Mouse (Mus musculus) splenic B cell, adult 2 months (primary cell): Measurements from ENCODE around the gene Golga1.

ENCODE experiments used
- DNase-seq: peaks from one replicate; pipeline ENCODE4 v3.0.0-alpha.2; 2011; ENCODE audit warnings: low read depth, low spot score
- H3K27me3 ChIP-seq: 2 replicates; pipeline ENCODE4 v1.6.1; 2012; ENCODE audit warnings: mild to moderate bottlenecking, low read length, moderate library complexity, mixed read lengths; ENCODE audit not compliant: control insufficient read depth, poor library complexity, insufficient read depth, severe bottlenecking
- H3K36me3 ChIP-seq: 2 replicates; pipeline ENCODE4 v1.6.1; 2012; ENCODE audit warnings: mild to moderate bottlenecking, low read length, moderate library complexity, mixed read lengths; ENCODE audit not compliant: control insufficient read depth, poor library complexity, insufficient read depth, severe bottlenecking

Golga1 gene

DNA sequence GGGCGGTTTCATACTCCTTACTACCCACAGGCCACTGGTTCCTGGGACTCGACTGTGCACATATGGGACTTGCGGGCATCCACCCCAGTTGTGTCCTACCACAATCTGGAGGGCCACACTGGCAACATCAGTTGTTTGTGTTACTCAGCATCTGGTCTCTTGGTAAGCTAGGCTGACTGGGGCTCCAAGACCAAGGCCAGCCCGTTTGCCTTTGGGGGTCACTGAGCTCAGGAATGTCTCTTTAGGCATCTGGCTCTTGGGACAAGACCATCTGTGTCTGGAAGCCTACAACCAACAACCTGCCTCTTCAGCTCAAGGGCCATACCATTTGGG, 64.8 kb downstream of the Golga1 start:
- Histone ChIP-seq H3K27me3 (no peaks in the 10 kb centered on the region), H3K36me3 (peaks cover 8% of the 10 kb centered on the region; the same call in 1 of the 2 replicates)
- DNase-seq = no peak

DNA sequence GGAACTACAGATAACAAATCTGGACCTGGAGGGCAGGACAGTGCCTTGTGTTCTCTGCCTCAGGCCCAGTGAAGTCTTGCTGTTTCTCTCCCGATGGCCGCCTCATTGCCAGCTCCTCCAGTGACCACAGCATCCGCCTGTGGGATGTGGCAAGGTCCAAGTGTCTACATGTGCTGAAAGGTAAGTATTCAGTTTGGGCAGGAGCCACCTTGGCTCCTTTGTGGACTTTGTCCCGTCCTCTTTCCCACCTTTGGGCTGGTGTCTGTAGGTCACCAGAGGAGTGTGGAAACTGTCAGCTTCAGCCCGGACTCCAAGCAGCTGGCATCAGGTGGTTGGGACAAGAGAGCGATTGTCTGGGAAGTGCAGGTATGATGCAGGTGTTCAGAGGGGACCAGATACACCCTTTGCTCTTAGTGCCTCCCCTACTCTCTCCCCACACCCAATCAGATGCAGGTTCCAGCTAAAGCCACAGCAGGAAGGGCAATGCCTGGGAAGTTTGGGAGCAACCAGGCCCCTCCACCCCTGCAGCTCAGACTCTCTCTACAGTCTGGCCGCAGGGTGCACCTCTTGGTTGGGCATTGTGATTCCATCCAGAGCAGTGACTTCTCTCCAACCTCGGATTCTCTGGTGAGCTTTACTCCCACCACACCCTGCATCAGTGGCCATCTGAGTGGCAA, 65.3 kb downstream of the Golga1 start:
- H3K36me3 ChIP-seq = peaks cover 8% of the 10 kb centered on the region; the same call in 1 of the 2 replicates
- H3K27me3 ChIP-seq = no peaks in the 10 kb centered on the region
- no peak for DNase-seq

DNA sequence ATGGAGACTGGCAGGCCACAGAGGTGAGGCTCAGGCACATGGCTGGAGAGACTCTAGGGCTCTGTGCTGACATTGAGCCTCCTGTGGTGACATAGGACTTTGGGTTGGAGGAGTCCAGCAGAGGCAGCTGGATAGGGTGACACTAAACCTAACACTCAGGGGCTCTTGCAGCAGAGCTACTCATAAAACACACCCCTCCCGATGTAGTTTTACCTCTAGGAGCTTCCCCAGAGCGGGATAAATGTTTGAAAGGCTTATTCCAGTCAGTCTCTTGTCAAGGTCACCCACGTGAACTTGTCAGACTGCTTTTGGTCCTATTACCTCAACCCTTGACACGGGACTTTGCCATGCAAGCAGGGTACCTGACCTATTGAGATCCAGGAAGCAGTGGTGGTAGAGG, 66.0 kb downstream of the Golga1 start:
- H3K36me3 ChIP-seq = peaks cover 8% of the 10 kb centered on the region; the same call in 1 of the 2 replicates
- no peaks in the 10 kb centered on the region for H3K27me3 ChIP-seq
- DNase-seq = no peak

DNA sequence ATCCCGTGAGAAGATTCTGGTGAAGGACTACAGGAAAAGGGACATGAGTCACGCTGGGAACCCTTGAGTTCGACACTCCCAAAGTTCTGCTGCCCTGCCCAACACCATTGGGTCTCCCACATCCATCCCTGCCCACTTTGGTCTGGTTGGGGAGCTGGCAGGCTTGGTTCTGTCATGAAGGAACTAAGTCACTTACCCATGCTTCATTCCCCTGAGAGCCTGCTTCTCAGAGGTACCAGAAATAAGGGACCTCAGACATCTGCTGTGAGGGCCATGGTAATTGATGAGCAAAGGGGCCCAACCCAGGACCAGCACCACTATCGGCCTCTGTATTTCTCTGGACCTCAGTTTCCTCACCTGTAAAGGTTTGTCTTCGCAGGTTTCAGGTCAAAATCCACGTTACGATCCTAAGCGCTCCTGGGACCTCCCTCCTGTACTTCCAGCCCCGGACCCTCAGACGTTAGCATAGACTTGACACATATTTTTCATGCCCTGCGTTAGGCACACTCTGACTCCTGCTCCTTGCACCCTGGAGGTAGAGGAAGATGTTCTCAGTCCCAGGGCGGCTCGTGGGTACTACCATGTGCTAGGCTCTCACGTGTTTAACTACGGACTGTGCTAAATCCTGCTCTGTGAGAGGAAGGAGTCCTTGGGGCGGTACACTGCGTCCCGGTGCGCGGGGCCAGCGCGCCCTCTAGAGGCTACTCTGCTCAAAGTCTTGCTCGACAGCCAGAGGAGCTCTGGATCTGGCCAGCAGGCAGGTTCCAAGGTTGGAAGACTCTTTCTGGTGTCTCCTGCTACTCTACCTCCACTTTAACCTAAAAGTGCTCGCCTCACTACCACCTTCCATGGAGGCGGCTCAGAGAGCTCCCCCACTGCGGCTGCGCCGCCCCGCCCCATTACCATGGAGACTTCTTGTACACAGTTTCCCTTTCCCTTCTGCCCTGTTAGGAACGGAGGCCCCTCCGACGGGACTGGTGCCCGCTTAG, 67.7 kb downstream of the Golga1 start, which contains the start of gene Wdr38:
TSS of gene Wdr38 (plus strand) at position 91 of the 989 bp plus-strand sequence.
- DNase-seq = peak; percentile 89
- peaks cover 5% of the 10 kb centered on the region; the same call in 1 of the 2 replicates for H3K36me3 ChIP-seq
- no peaks in the 10 kb centered on the region for H3K27me3 ChIP-seq

- H3K36me3 ChIP-seq = no peaks in the 10 kb centered on the region
- no peaks in the 10 kb centered on the region for H3K27me3 ChIP-seq
- DNase-seq = no peak
Observed at GRCm38 (mm10) chr2:38992452-38992851, 72.9 kb downstream of the Golga1 start.

DNA sequence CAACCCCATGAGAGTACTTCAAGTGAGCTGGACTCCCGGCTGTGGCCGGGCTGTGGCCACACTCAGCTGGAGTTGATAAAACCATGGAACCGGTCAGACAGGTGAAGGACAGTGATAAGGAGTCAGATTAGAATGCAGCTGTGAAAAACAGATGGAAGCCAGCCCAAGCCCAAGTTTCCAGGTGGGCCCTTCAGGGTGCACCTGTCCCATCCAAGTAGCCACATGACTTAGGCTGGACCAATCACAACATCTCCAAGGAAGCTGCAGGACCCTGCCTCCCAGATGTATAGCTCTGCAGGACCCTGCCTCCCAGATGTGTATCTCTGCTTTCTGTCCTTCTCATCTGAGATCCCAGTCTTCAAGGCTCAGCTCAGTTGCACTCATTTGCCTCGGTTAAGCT, 73.3 kb downstream of the Golga1 start:
- no peaks in the 10 kb centered on the region for H3K27me3 ChIP-seq
- no peak for DNase-seq

DNA sequence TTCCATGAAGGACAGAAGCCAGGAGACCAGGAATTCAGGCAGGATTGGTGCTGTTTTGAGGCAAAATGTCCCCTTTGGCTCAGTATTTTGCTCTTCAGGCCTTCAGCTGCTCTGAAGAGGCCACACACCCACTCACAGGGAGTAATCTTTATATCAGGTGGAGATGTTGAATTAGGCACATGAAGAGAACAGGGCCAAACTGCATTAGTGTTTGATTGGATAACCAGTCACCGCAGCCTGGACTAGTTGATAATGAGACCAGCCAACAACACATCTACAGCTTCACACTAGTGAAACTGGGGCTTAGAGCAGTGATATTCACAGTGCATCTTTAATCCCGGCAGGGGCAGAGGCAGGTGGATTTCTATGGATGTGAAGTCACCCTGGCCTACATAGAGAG, 76.4 kb downstream of the Golga1 start:
- Histone ChIP-seq H3K36me3 (no peaks in the 10 kb centered on the region), H3K27me3 (no peaks in the 10 kb centered on the region)
- DNase-seq = no peak

More for the DNA sequence above, 73.3 kb downstream of the Golga1 start:
- H3K36me3 ChIP-seq = no peaks in the 10 kb centered on the region

- H3K36me3 ChIP-seq = no peaks in the 10 kb centered on the region
- DNase-seq = no peak
- H3K27me3 ChIP-seq = no peaks in the 10 kb centered on the region
Observed at GRCm38 (mm10) chr2:38987803-38988510, 77.4 kb downstream of the Golga1 start.

- no peaks in the 10 kb centered on the region for H3K27me3 ChIP-seq
- no peak for DNase-seq
- no peaks in the 10 kb centered on the region for H3K36me3 ChIP-seq
Observed at GRCm38 (mm10) chr2:38987371-38987770, 78.0 kb downstream of the Golga1 start.

DNA sequence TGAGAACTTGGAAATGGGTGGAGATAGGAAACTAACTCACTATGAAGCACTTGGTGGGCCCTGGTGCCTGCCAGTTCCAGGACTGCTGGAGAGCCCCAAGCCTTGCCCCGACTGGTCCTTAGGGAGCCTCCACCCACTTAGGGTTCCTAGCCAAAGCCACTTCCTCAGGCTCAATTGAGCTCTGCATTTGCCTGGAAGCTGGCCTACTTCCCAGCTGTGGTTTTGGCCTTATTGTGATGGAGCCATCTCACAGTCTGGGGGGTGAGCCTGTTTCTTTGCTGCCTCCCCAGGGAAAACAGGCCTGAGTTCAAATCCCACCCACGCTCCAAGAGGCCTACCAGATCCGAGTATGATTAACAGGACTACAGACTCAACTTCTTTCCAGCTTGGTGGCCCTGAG, 78.8 kb downstream of the Golga1 start:
- DNase-seq = no peak
- H3K36me3 ChIP-seq = no peaks in the 10 kb centered on the region
- H3K27me3 ChIP-seq = no peaks in the 10 kb centered on the region

DNA sequence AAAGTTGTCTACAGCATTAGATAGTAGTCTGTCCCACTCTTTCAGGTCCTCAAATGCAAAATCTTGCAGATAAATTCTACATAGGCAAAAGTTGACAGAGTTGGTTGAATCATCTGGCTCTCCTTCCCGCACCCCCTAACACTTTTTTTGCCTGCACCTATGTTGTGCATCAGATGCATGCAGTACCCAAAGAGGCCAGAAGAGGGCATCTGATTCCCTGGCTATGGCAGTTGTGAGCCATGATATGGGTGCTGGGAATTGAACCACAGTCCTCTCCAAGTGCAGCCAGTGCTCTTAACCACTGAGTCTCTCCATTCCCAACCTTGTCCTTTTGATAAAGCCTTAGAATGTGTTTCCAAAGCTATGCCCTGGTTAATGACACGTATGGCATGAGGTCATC, 81.9 kb downstream of the Golga1 start:
- DNase-seq = peak; percentile 31
- Histone ChIP-seq H3K36me3 (no peaks in the 10 kb centered on the region), H3K27me3 (no peaks in the 10 kb centered on the region)

DNA sequence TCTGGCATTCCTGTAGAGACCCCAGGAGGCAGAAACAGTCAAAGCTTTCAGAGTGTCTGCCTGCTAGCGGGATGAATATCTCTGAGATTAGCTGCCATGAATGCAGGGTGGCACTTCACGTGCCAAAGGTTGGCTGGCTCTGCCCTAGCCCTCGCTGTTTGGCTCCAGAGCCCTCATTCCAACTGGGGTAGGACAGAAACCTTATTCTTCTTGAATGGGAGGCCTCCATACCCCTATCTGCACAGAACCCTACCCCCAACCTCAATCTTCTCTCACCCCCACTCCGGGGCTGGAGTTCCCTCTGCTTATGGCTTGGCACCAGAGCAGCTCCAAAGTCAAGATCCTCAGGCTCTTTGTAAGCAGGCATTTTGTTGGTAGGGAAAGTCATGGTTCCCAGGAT, 87.5 kb downstream of the Golga1 start:
- no peaks in the 10 kb centered on the region for H3K36me3 ChIP-seq
- H3K27me3 ChIP-seq = no peaks in the 10 kb centered on the region
- DNase-seq = no peak

DNA sequence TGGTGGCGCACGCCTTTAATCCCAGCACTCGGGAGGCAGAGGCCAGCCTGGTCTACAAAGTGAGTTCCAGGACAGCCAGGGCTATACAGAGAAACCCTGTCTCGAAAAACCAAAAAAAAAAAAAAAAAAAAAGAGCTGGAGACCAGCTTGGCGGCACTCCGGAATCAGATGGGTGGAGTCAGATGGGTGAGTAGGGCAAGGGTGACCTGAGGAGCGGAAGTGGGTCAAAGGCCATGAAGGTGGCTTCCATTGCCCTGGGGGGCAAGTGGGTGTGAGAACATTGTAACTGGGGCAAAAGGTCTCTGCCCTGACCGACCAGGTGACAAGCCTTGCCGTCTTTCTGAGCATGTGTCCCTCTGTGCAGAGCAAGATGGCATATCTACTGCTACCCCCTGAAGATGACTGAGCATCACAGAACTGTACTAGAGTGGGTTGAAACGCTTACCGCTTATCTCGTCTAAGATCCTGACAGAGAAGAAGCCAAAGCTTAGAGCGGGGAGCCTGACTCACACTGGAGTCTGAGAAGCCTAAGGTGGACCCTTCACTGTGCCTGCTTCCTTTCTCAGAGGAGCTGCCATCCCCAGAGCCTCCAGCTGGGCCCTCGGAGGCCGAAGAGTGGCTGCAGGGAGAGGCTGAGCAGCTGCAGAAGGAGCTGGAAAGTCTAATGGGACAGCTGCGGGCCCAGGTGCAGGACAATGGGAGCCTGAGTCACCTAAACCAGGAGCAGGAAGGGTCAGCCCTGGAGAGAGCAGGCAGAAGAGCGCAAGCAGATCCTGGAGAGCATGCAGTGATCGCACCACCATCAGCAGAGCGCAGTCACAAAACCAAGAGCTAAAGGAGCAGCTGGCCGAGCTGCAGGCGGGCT, 89.2 kb downstream of the Golga1 start:
- H3K27me3 ChIP-seq = no peaks in the 10 kb centered on the region
- no peaks in the 10 kb centered on the region for H3K36me3 ChIP-seq
- DNase-seq = no peak

- no peak for DNase-seq
- Histone ChIP-seq H3K36me3 (no peaks in the 10 kb centered on the region), H3K27me3 (no peaks in the 10 kb centered on the region)
Observed at GRCm38 (mm10) chr2:38975181-38975580, 90.2 kb downstream of the Golga1 start.
